Mouse (Mus musculus) bone marrow, adult 2 months (tissue): ENCODE data around the gene Gpr152. TPM values are rescaled to one million over a fixed set of nuclear protein-coding genes. Genes with fewer than 3 reads are reported as not detected.

Experiments
- H3K27ac ChIP-seq: fragments of 200-500 bp; 2 replicates; pipeline ENCODE4 v1.5.1; 2012; ENCODE audit warnings: low read depth, mild to moderate bottlenecking, control low read depth, inconsistent platforms, low read length; ENCODE audit not compliant: control insufficient read depth, poor library complexity, insufficient read depth
- H3K4me1 ChIP-seq: fragments of 200-500 bp; 2 replicates; pipeline ENCODE4 v1.6.1; 2011; ENCODE audit warnings: low read length; ENCODE audit not compliant: control insufficient read depth, insufficient read depth
- H3K4me3 ChIP-seq: fragments of 200-500 bp; replicated peaks from 2 replicates; pipeline ENCODE3; 2011; ENCODE audit warnings: mild to moderate bottlenecking, low read depth, low read length, control low read depth; ENCODE audit not compliant: control insufficient read depth
- CTCF ChIP-seq: fragments of 200-500 bp; IDR thresholded peaks from 2 replicates; pipeline ENCODE4 v1.5.1; 2011; ENCODE audit warnings: low read length, control low read depth; ENCODE audit not compliant: control insufficient read depth, insufficient read depth
- POLR2A ChIP-seq: fragments of 200-500 bp; IDR thresholded peaks from 2 replicates; pipeline ENCODE4 v1.6.1; 2011; ENCODE audit warnings: low read depth, mild to moderate bottlenecking, control low read depth, low read length, borderline replicate concordance; ENCODE audit not compliant: control insufficient read depth
- WGBS: fragments of 180-500 bp; shearing (Covaris S2); methylation state at CpG from one replicate; pipeline ENCODE4 v1.1.7; 2018; 5-methylcytosine and 5-hydroxymethylcytosine counted together
- polyA plus RNA-seq: library from polyadenylated mRNA; stranded (reverse); fragments of >200 nt; gene quantifications from 2 replicates; pipeline ENCODE4 v1.2.4, GENCODE M21; 2011; ENCODE audit warnings: low replicate concordance; ENCODE audit not compliant: missing spikeins, insufficient read depth, insufficient read length

Gpr152 gene
- polyA plus RNA-seq, 1 experiment, result not detected

- TF ChIP-seq CTCF (peak; percentile 3; the same call in 1 of the 2 replicates), POLR2A (peak; percentile 75; the same call in 1 of the 2 replicates)
- peaks cover 3% of the 10 kb centered on the region; the same call in 1 of the 2 replicates for H3K4me1 ChIP-seq
- 2% methylated on average over 65 of the region's 65 CpGs for WGBS
- peak within 1 kb of the TSS; percentile 97 for H3K27ac ChIP-seq
- H3K4me3 ChIP-seq, result peak within 1 kb of the TSS; percentile 70
Observed at GRCm38 (mm10) chr19:4096642-4097440, 42.7 kb upstream of the Gpr152 start, which contains the start of gene Cdk2ap2. Gene Cdk2ap2 (plus strand): TSS chr19:4097182.

- Histone ChIP-seq H3K4me1 (peaks cover 3% of the 10 kb centered on the region; the same call in 1 of the 2 replicates), H3K27ac (peak overlapping the region; percentile 97), H3K4me3 (peak overlapping the region; percentile 70)
- 3% methylated on average over 21 of the region's 21 CpGs for WGBS
- TF ChIP-seq POLR2A, result no peak
- TF ChIP-seq CTCF, result no peak
Observed at GRCm38 (mm10) chr19:4097441-4097825, 42.2 kb upstream of the Gpr152 start.

GRCm38 (mm10) chr19:4098426-4098825 is 41.2 kb upstream of the Gpr152 start:
- Histone ChIP-seq H3K27ac (peak overlapping the region; percentile 97), H3K4me1 (peaks cover 3% of the 10 kb centered on the region; the same call in 1 of the 2 replicates), H3K4me3 (peak overlapping the region; percentile 70)
- WGBS, result 35% methylated on average over 13 of the region's 13 CpGs
- TF ChIP-seq POLR2A (peak; percentile 22; the same call in 1 of the 2 replicates), CTCF (no peak)

- Histone ChIP-seq H3K4me1 (peaks cover 3% of the 10 kb centered on the region; the same call in 1 of the 2 replicates), H3K4me3 (peak overlapping the region; percentile 31), H3K27ac (peak overlapping the region; percentile 97)
- no peak for TF ChIP-seq POLR2A
- TF ChIP-seq CTCF, result peak; percentile 99
- 2% methylated on average over 9 of the region's 9 CpGs for WGBS
Observed at GRCm38 (mm10) chr19:4099056-4099455, 40.5 kb upstream of the Gpr152 start.

GRCm38 (mm10) chr19:4099837-4100717 is 39.5 kb upstream of the Gpr152 start, which contains the start of gene Pitpnm1:
Gene Pitpnm1 (plus strand): TSS chr19:4099998.
- WGBS, result under 1% methylated on average over 53 of the region's 53 CpGs
- peaks cover 3% of the 10 kb centered on the region; the same call in 1 of the 2 replicates for H3K4me1 ChIP-seq
- TF ChIP-seq CTCF, result no peak
- TF ChIP-seq POLR2A, result peak; percentile 48; the same call in 1 of the 2 replicates

GRCm38 (mm10) chr19:4100718-4101261 is 38.8 kb upstream of the Gpr152 start:
- Histone ChIP-seq H3K4me1 (peaks cover 3% of the 10 kb centered on the region; the same call in 1 of the 2 replicates), H3K27ac (0 out of 2 replicates have a peak overlapping the region, but pooled peaks have one; percentile 19), H3K4me3 (peak overlapping the region; percentile 73)
- TF ChIP-seq POLR2A, result peak; percentile 25; the same call in 1 of the 2 replicates
- no peak for TF ChIP-seq CTCF
- 2% methylated on average over 52 of the region's 52 CpGs for WGBS

More at GRCm38 (mm10) chr19:4099837-4100717, 39.5 kb upstream of the Gpr152 start, which contains the start of gene Pitpnm1:
- peak within 1 kb of the TSS; percentile 97 for H3K27ac ChIP-seq
- H3K4me3 ChIP-seq, result peak within 1 kb of the TSS; percentile 73

- Histone ChIP-seq H3K4me3 (no peak overlapping the region), H3K4me1 (peaks cover 3% of the 10 kb centered on the region; the same call in 1 of the 2 replicates), H3K27ac (no peak overlapping the region)
- TF ChIP-seq CTCF, result no peak
- no peak for TF ChIP-seq POLR2A
- 91% methylated on average over 6 of the region's 6 CpGs for whole genome bisulfite sequencing
Observed at GRCm38 (mm10) chr19:4101466-4101865, 38.1 kb upstream of the Gpr152 start.
